Mouse (Mus musculus) erythroblast, embryonic 14.5 days (primary cell): ENCODE measurements at regions not wholly inside any gene's neighbourhood (a gene's known extent, or its start where the extent isn't known, plus 50 kb on each side); places are given as distances from the start of the nearest gene placed in this dataset.

Source experiments
- H3K27me3 ChIP-seq: 2 replicates; pipeline ENCODE4 v1.6.1; 2012; ENCODE audit warnings: inconsistent platforms; ENCODE audit not compliant: control insufficient read depth
- H3K36me3 ChIP-seq: 2 replicates; pipeline ENCODE4 v1.6.1; 2012; ENCODE audit warnings: mild to moderate bottlenecking, inconsistent platforms; ENCODE audit not compliant: control insufficient read depth
- H3K4me1 ChIP-seq: 2 replicates; pipeline ENCODE4 v1.6.1; 2012; ENCODE audit warnings: inconsistent platforms; ENCODE audit not compliant: control insufficient read depth
- H3K4me3 ChIP-seq: replicated peaks from 2 replicates; pipeline ENCODE3; 2012; ENCODE audit warnings: moderate library complexity, mild to moderate bottlenecking, inconsistent platforms
- H3K9me3 ChIP-seq: 2 replicates; pipeline ENCODE4 v1.6.1; 2012; ENCODE audit warnings: low read length, inconsistent platforms, mixed read lengths; ENCODE audit not compliant: control insufficient read depth
- GATA1 ChIP-seq: IDR thresholded peaks from 2 replicates; pipeline ENCODE4 v1.6.1; 2012; ENCODE audit warnings: low read length, inconsistent platforms, mixed read lengths
- TAL1 ChIP-seq: IDR thresholded peaks from 3 replicates; pipeline ENCODE4 v1.6.1; 2012; ENCODE audit warnings: low read length, inconsistent platforms, mixed read lengths

- peaks cover 6% of the 10 kb centered on the region; the same call in 1 of the 2 replicates for H3K27me3 ChIP-seq
- H3K4me1 ChIP-seq = no peaks in the 10 kb centered on the region
- H3K36me3 ChIP-seq = no peaks in the 10 kb centered on the region
- H3K9me3 ChIP-seq = no peaks in the 10 kb centered on the region; the same call in 1 of the 2 replicates
- no peak overlapping the region for H3K4me3 ChIP-seq
- no peak for TF ChIP-seq GATA1
- TF ChIP-seq TAL1 = no peak
Observed at GRCm38 (mm10) chr17:83074893-83075292, 140.2 kb upstream of the Pkdcc start.

GRCm38 (mm10) chr17:83077737-83078600 lies 137.1 kb upstream of the Pkdcc start:
- no peaks in the 10 kb centered on the region; the same call in 1 of the 2 replicates for H3K9me3 ChIP-seq
- H3K36me3 ChIP-seq = no peaks in the 10 kb centered on the region
- TF ChIP-seq TAL1 = no peak
- no peak for TF ChIP-seq GATA1
- no peak overlapping the region for H3K4me3 ChIP-seq
- peaks cover 6% of the 10 kb centered on the region; the same call in 1 of the 2 replicates for H3K27me3 ChIP-seq
- H3K4me1 ChIP-seq = no peaks in the 10 kb centered on the region

GRCm38 (mm10) chr17:83078601-83079360 lies 136.3 kb upstream of the Pkdcc start:
- TF ChIP-seq TAL1 (no peak), GATA1 (no peak)
- H3K4me3 ChIP-seq = no peak overlapping the region
- H3K27me3 ChIP-seq = peaks cover 6% of the 10 kb centered on the region; the same call in 1 of the 2 replicates
- H3K9me3 ChIP-seq = no peaks in the 10 kb centered on the region; the same call in 1 of the 2 replicates
- H3K36me3 ChIP-seq = no peaks in the 10 kb centered on the region
- no peaks in the 10 kb centered on the region for H3K4me1 ChIP-seq

- no peak for TF ChIP-seq GATA1
- TF ChIP-seq TAL1 = no peak
- no peaks in the 10 kb centered on the region; the same call in 1 of the 2 replicates for H3K9me3 ChIP-seq
- H3K36me3 ChIP-seq = no peaks in the 10 kb centered on the region
Observed at GRCm38 (mm10) chr17:83079361-83079685, 135.8 kb upstream of the Pkdcc start.

GRCm38 (mm10) chr17:83081729-83082128 lies 133.4 kb upstream of the Pkdcc start:
- Histone ChIP-seq H3K4me1 (no peaks in the 10 kb centered on the region), H3K36me3 (no peaks in the 10 kb centered on the region), H3K4me3 (no peak overlapping the region), H3K27me3 (peaks cover 6% of the 10 kb centered on the region; the same call in 1 of the 2 replicates), H3K9me3 (peaks cover 5% of the 10 kb centered on the region; the same call in 1 of the 2 replicates)
- TF ChIP-seq TAL1 (no peak), GATA1 (no peak)

More at GRCm38 (mm10) chr17:83079361-83079685, 135.8 kb upstream of the Pkdcc start:
- Histone ChIP-seq H3K4me3 (no peak overlapping the region), H3K27me3 (peaks cover 6% of the 10 kb centered on the region; the same call in 1 of the 2 replicates), H3K4me1 (no peaks in the 10 kb centered on the region)

GRCm38 (mm10) chr17:83083521-83083920 lies 131.6 kb upstream of the Pkdcc start:
- Histone ChIP-seq H3K9me3 (peaks cover 5% of the 10 kb centered on the region; the same call in 1 of the 2 replicates), H3K36me3 (no peaks in the 10 kb centered on the region), H3K27me3 (peaks cover 4% of the 10 kb centered on the region; the same call in 1 of the 2 replicates), H3K4me1 (no peaks in the 10 kb centered on the region), H3K4me3 (no peak overlapping the region)
- no peak for TF ChIP-seq TAL1
- no peak for TF ChIP-seq GATA1

- Histone ChIP-seq H3K9me3 (peaks cover 5% of the 10 kb centered on the region; the same call in 1 of the 2 replicates), H3K4me3 (no peak overlapping the region), H3K36me3 (no peaks in the 10 kb centered on the region), H3K27me3 (no peaks in the 10 kb centered on the region), H3K4me1 (no peaks in the 10 kb centered on the region)
- TF ChIP-seq TAL1 (no peak), GATA1 (no peak)
Observed at GRCm38 (mm10) chr17:83085792-83086475, 129.2 kb upstream of the Pkdcc start.

- H3K9me3 ChIP-seq = peaks cover 5% of the 10 kb centered on the region; the same call in 1 of the 2 replicates
- no peaks in the 10 kb centered on the region for H3K27me3 ChIP-seq
- TF ChIP-seq GATA1 (no peak), TAL1 (no peak)
- no peak overlapping the region for H3K4me3 ChIP-seq
- no peaks in the 10 kb centered on the region for H3K36me3 ChIP-seq
- H3K4me1 ChIP-seq = no peaks in the 10 kb centered on the region
Observed at GRCm38 (mm10) chr17:83086703-83087102, 128.4 kb upstream of the Pkdcc start.

- no peaks in the 10 kb centered on the region for H3K36me3 ChIP-seq
- peaks cover 5% of the 10 kb centered on the region; the same call in 1 of the 2 replicates for H3K9me3 ChIP-seq
- H3K4me3 ChIP-seq = no peak overlapping the region
- no peaks in the 10 kb centered on the region for H3K4me1 ChIP-seq
- TF ChIP-seq TAL1 (no peak), GATA1 (no peak)
- no peaks in the 10 kb centered on the region for H3K27me3 ChIP-seq
Observed at GRCm38 (mm10) chr17:83088471-83088870, 126.6 kb upstream of the Pkdcc start.
